Mouse (Mus musculus): Measurements from ENCODE around the gene Rpl3l. TPM values are rescaled to one million over a fixed set of nuclear protein-coding genes. Genes with fewer than 3 reads are reported as not detected.

Rpl3l gene
- polyA plus RNA-seq, 1 experiment from 2014 or later = 0.34 TPM

DNA sequence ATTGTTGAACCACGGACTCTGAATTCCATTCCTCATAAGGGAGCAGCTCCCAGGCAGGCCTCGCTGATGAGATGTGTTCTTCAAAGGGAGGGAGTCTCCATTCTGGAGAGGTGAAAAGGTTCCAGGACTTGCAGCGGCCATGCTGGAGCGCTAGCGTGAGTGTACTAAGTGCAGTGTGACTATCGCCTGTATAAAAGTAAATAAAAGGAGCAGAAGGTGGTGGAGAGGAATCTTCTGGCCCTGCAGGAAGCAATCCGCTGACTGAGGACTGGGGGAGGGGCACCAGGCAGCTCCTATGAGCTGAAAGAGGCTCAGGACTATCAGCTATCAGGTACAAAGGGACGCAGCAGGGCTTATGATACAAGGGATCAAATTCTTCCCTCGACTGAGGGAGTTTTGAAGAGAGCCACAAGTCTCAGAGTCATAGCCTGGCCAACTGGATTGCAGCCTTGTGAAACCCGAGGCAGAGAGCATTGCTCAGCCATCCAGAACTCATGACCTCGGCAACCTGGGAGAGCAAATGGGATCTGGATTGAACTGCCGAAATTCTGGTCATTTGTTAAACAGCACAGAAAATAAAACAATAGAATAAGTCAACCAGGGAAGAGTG is 38.8 kb downstream of the Rpl3l start:
- WGBS = 24% methylated on average over 12 of the region's 12 CpGs
- Histone ChIP-seq H3K4me3 (no peak overlapping the region), H3K9me3 (replicated peaks) (no peaks in the 10 kb centered on the region), H3K4me1 (replicated peaks) (peaks cover 32% of the 10 kb centered on the region), H3K4me2 (no peak overlapping the region), H3K27ac (ENCODE audit: poor library complexity, severe bottlenecking) (no peak overlapping the region), H3K9ac (no peak overlapping the region), H3K27me3 (replicated peaks) (peaks cover 13% of the 10 kb centered on the region; the same call in 1 of the 2 replicates), H3K36me3 (no peaks in the 10 kb centered on the region)
- ATAC-seq (ENCODE audit: insufficient number of reproducible peaks, low FRiP score) = no peak

DNA sequence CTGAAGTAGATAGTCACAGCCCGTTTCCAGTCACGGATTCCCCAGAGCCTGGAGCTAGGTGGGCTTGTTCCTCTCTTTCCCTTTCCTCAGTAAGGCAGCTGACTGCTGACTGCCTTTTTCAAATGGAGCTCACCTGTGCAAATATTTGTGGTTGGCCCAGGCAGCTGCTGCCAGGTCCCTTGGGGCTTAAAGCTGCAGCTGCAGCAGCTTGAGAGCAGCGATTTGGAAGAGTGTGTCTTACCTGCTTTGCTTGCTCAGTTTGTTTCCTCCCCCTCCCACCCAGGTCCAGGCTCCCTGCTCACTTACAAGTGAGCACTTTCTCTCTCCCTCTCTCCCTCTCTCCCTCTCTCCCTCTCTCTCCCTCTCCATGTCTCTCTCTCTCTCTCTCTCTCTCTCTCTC is 41.5 kb downstream of the Rpl3l start:
- no peak for ATAC-seq (ENCODE audit: insufficient number of reproducible peaks, low FRiP score)
- no peak overlapping the region for H3K4me2 ChIP-seq
- no peak overlapping the region for H3K9ac ChIP-seq
- no peak overlapping the region for H3K27ac ChIP-seq (ENCODE audit: poor library complexity, severe bottlenecking)
- H3K4me1 ChIP-seq (replicated peaks) = peaks cover 20% of the 10 kb centered on the region
- H3K9me3 ChIP-seq (replicated peaks) = 0 out of 2 replicates have a peak, but pooled peaks cover 8% of the 10 kb centered on the region
- 39% methylated on average over 3 of the region's 3 CpGs for WGBS
- H3K4me3 ChIP-seq = no peak overlapping the region
- H3K27me3 ChIP-seq (replicated peaks) = peaks cover 13% of the 10 kb centered on the region; the same call in 1 of the 2 replicates
- H3K36me3 ChIP-seq = no peaks in the 10 kb centered on the region

DNA sequence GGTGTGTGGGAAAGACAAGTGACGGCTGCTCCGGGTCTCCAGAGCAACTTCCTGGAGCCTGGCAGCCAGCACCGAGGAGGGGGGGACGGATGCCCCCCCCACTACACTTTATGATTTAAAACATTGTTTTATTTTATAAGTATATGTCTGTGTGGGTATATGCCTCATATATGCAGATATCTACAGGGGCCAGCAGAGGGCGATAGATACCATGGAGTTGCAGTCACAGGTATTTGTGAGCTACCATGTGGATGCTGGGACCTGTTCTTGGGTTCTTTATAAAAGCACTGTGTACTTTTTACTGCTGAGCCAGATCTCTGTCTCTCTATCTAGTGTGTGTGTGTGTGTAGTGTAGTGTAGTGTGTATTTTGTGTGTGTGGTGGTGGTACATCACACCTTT is 45.6 kb downstream of the Rpl3l start:
- 77% methylated on average over 5 of the region's 5 CpGs for WGBS
- Histone ChIP-seq H3K4me1 (replicated peaks) (no peaks in the 10 kb centered on the region; the same call in 1 of the 2 replicates), H3K4me2 (no peak overlapping the region), H3K9me3 (replicated peaks) (0 out of 2 replicates have a peak, but pooled peaks cover 8% of the 10 kb centered on the region), H3K9ac (no peak overlapping the region), H3K36me3 (no peaks in the 10 kb centered on the region), H3K27ac (ENCODE audit: poor library complexity, severe bottlenecking) (no peak overlapping the region), H3K27me3 (replicated peaks) (peaks cover 12% of the 10 kb centered on the region; the same call in 1 of the 2 replicates), H3K4me3 (no peak overlapping the region)
- no peak for ATAC-seq (ENCODE audit: insufficient number of reproducible peaks, low FRiP score)

DNA sequence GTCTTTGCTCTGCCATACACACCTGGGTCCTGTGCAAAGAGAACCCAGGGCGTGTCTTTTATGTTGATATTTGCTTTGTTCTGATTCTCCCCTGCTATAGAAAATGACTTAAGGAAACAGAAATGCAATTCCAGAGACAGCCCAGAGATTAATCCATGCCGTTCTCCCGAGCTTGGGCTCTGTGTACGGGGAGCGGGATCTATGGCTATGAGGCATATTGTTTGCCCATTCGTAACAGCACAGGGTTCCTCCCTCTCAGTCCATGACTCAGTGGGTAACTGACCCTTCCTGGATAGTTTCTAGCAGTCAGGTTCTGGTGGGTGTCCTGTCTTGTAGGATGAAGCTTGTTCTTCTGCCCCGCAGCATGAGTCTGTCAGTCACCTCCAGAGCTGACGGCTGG is 47.6 kb downstream of the Rpl3l start:
- no peak overlapping the region for H3K27ac ChIP-seq (ENCODE audit: poor library complexity, severe bottlenecking)
- WGBS = 80% methylated on average over 8 of the region's 8 CpGs
- H3K4me2 ChIP-seq = no peak overlapping the region
- H3K36me3 ChIP-seq = no peaks in the 10 kb centered on the region
- no peak for ATAC-seq (ENCODE audit: insufficient number of reproducible peaks, low FRiP score)
- 0 out of 2 replicates have a peak, but pooled peaks cover 8% of the 10 kb centered on the region for H3K9me3 ChIP-seq (replicated peaks)
- no peaks in the 10 kb centered on the region for H3K27me3 ChIP-seq (replicated peaks)
- no peak overlapping the region for H3K9ac ChIP-seq
- no peaks in the 10 kb centered on the region; the same call in 1 of the 2 replicates for H3K4me1 ChIP-seq (replicated peaks)
- no peak overlapping the region for H3K4me3 ChIP-seq

GRCm38 (mm10) chr17:24777073-24777472 is 49.5 kb downstream of the Rpl3l start:
- Histone ChIP-seq H3K36me3 (no peaks in the 10 kb centered on the region), H3K27me3 (replicated peaks) (no peaks in the 10 kb centered on the region), H3K4me2 (no peak overlapping the region), H3K4me3 (no peak overlapping the region), H3K9me3 (replicated peaks) (0 out of 2 replicates have a peak, but pooled peaks cover 8% of the 10 kb centered on the region), H3K9ac (no peak overlapping the region), H3K4me1 (replicated peaks) (no peaks in the 10 kb centered on the region; the same call in 1 of the 2 replicates), H3K27ac (ENCODE audit: poor library complexity, severe bottlenecking) (no peak overlapping the region)
- WGBS = 63% methylated on average over 2 of the region's 2 CpGs
- ATAC-seq (ENCODE audit: insufficient number of reproducible peaks, low FRiP score) = no peak

- Histone ChIP-seq H3K4me3 (no peak overlapping the region), H3K27ac (ENCODE audit: poor library complexity, severe bottlenecking) (no peak overlapping the region), H3K9me3 (replicated peaks) (no peaks in the 10 kb centered on the region), H3K27me3 (replicated peaks) (no peaks in the 10 kb centered on the region), H3K4me1 (replicated peaks) (no peaks in the 10 kb centered on the region), H3K36me3 (no peaks in the 10 kb centered on the region), H3K4me2 (no peak overlapping the region), H3K9ac (no peak overlapping the region)
- WGBS = 88% methylated on average over 2 of the region's 2 CpGs
- ATAC-seq (ENCODE audit: insufficient number of reproducible peaks, low FRiP score) = no peak
These were observed 53.2 kb downstream of the Rpl3l start for GRCm38 (mm10) chr17:24780821-24781220.

Other genes with a start within 250 kb of the Rpl3l start
- 17.8 and 20.5 TPM in 2 replicates for gene Mlst8, start 248.7 kb upstream of the Rpl3l start, polyA plus RNA-seq (2016; fragmentation: Nextera tagmentation; extraction: Ambion mirVana)
- gene Caskin1, start 239.2 kb upstream of the Rpl3l start, polyA plus RNA-seq (2016; fragmentation: Nextera tagmentation; extraction: Ambion mirVana) = 0.64 and 0.77 TPM in 2 replicates
- 71.8 and 81.4 TPM in 2 replicates for gene Traf7, start 199.9 kb upstream of the Rpl3l start, polyA plus RNA-seq (2016; fragmentation: Nextera tagmentation; extraction: Ambion mirVana)
- 1.2 TPM in 2 replicates for gene Rab26, start 193.6 kb upstream of the Rpl3l start, polyA plus RNA-seq (2016; fragmentation: Nextera tagmentation; extraction: Ambion mirVana)
- gene Pkd1, start 178.0 kb upstream of the Rpl3l start, polyA plus RNA-seq (2016; fragmentation: Nextera tagmentation; extraction: Ambion mirVana) = 18.1 and 18.9 TPM in 2 replicates
- gene Tsc2, start 95.2 kb upstream of the Rpl3l start, polyA plus RNA-seq (2016; fragmentation: Nextera tagmentation; extraction: Ambion mirVana) = 66.5 and 74.6 TPM in 2 replicates
- gene Nthl1, start 95.1 kb upstream of the Rpl3l start, polyA plus RNA-seq (2016; fragmentation: Nextera tagmentation; extraction: Ambion mirVana) = 7.8 and 8.3 TPM in 2 replicates
- gene Slc9a3r2, start 77.5 kb upstream of the Rpl3l start, polyA plus RNA-seq (2016; fragmentation: Nextera tagmentation; extraction: Ambion mirVana) = 56.6 and 59.7 TPM in 2 replicates
- not detected in 2 replicates for gene Npw, start 69.4 kb upstream of the Rpl3l start, polyA plus RNA-seq (2016; fragmentation: Nextera tagmentation; extraction: Ambion mirVana)
- 20.1 and 21.2 TPM in 2 replicates for gene Zfp598, start 58.1 kb upstream of the Rpl3l start, polyA plus RNA-seq (2016; fragmentation: Nextera tagmentation; extraction: Ambion mirVana)
- 0.68 and 1.0 TPM in 2 replicates for gene Syngr3, start 37.9 kb upstream of the Rpl3l start, polyA plus RNA-seq (2016; fragmentation: Nextera tagmentation; extraction: Ambion mirVana)
- gene Gfer, start 31.7 kb upstream of the Rpl3l start, polyA plus RNA-seq (2016; fragmentation: Nextera tagmentation; extraction: Ambion mirVana) = 34.0 and 37.8 TPM in 2 replicates
- gene Noxo1, start 31.6 kb upstream of the Rpl3l start, polyA plus RNA-seq (2016; fragmentation: Nextera tagmentation; extraction: Ambion mirVana) = 1.3 and 1.8 TPM in 2 replicates
- 45.9 and 49.5 TPM in 2 replicates for gene Tbl3, start 20.2 kb upstream of the Rpl3l start, polyA plus RNA-seq (2016; fragmentation: Nextera tagmentation; extraction: Ambion mirVana)
- gene Rnf151, start 9.8 kb upstream of the Rpl3l start, polyA plus RNA-seq (2016; fragmentation: Nextera tagmentation; extraction: Ambion mirVana) = not detected in 2 replicates
- gene Rps2, start 9.7 kb upstream of the Rpl3l start, polyA plus RNA-seq (2016; fragmentation: Nextera tagmentation; extraction: Ambion mirVana) = 810 and 828 TPM in 2 replicates
- 351 and 363 TPM in 2 replicates for gene Ndufb10, start 3.3 kb upstream of the Rpl3l start, polyA plus RNA-seq (2016; fragmentation: Nextera tagmentation; extraction: Ambion mirVana)
- gene Msrb1, start 8.8 kb downstream of the Rpl3l start, polyA plus RNA-seq (2016; fragmentation: Nextera tagmentation; extraction: Ambion mirVana) = 17.3 and 18.2 TPM in 2 replicates
- 0.72 TPM in 1 of 2 replicates, not detected in the other for gene Hs3st6, start 25.2 kb downstream of the Rpl3l start, polyA plus RNA-seq (2016; fragmentation: Nextera tagmentation; extraction: Ambion mirVana)
- not detected in 2 replicates for gene Meiob, start 76.5 kb downstream of the Rpl3l start, polyA plus RNA-seq (2016; fragmentation: Nextera tagmentation; extraction: Ambion mirVana)
- gene Hagh, start 112.3 kb downstream of the Rpl3l start, polyA plus RNA-seq (2016; fragmentation: Nextera tagmentation; extraction: Ambion mirVana) = 39.9 and 41.2 TPM in 2 replicates
- 36.5 TPM in 2 replicates for gene Fahd1, start 122.5 kb downstream of the Rpl3l start, polyA plus RNA-seq (2016; fragmentation: Nextera tagmentation; extraction: Ambion mirVana)
- 0.12 and 0.24 TPM in 2 replicates for gene Igfals, start 138.2 kb downstream of the Rpl3l start, polyA plus RNA-seq (2016; fragmentation: Nextera tagmentation; extraction: Ambion mirVana)
- gene Nubp2, start 158.5 kb downstream of the Rpl3l start, polyA plus RNA-seq (2016; fragmentation: Nextera tagmentation; extraction: Ambion mirVana) = 31.9 and 33.1 TPM in 2 replicates
- gene Spsb3, start 158.8 kb downstream of the Rpl3l start, polyA plus RNA-seq (2016; fragmentation: Nextera tagmentation; extraction: Ambion mirVana) = 25.7 and 28.3 TPM in 2 replicates
- gene Eme2, start 167.3 kb downstream of the Rpl3l start, polyA plus RNA-seq (2016; fragmentation: Nextera tagmentation; extraction: Ambion mirVana) = 25.4 and 27.2 TPM in 2 replicates
- 91.1 and 94.9 TPM in 2 replicates for gene Mrps34, start 167.3 kb downstream of the Rpl3l start, polyA plus RNA-seq (2016; fragmentation: Nextera tagmentation; extraction: Ambion mirVana)
- 34.5 and 36.5 TPM in 2 replicates for gene Nme3, start 168.7 kb downstream of the Rpl3l start, polyA plus RNA-seq (2016; fragmentation: Nextera tagmentation; extraction: Ambion mirVana)
- 38.4 and 41.3 TPM in 2 replicates for gene Mapk8ip3, start 209.2 kb downstream of the Rpl3l start, polyA plus RNA-seq (2016; fragmentation: Nextera tagmentation; extraction: Ambion mirVana)
- gene Jpt2, start 232.9 kb downstream of the Rpl3l start, polyA plus RNA-seq (2016; fragmentation: Nextera tagmentation; extraction: Ambion mirVana) = 140 and 144 TPM in 2 replicates